Mouse (Mus musculus) thymus, postnatal 0 days (tissue): ENCODE data around the gene Rrp8. TPM values are rescaled to one million over a fixed set of nuclear protein-coding genes. Genes with fewer than 3 reads are reported as not detected.

Experiments
- DNase-seq: peaks from one replicate; pipeline ENCODE4 v3.0.0-alpha.2; 2015; ENCODE audit warnings: low spot score
- polyA plus RNA-seq: library from polyadenylated mRNA; unstranded; fragments of >200 nt; fragmentation: Nextera tagmentation; extraction: Ambion mirVana; gene quantifications from 2 replicates; pipeline ENCODE4 v1.2.1, GENCODE M21; 2015

The Rrp8 gene
- polyA plus RNA-seq, 1 experiment from 2014 or later = 45.8 TPM

- DNase-seq = no peak
Observed at GRCm38 (mm10) chr7:105703816-105704215, 33.4 kb downstream of the Rrp8 start.

- no peak for DNase-seq
Observed at GRCm38 (mm10) chr7:105703184-105703583, 34.0 kb downstream of the Rrp8 start.

GRCm38 (mm10) chr7:105690875-105691274 lies 46.3 kb downstream of the Rrp8 start:
- DNase-seq = no peak

GRCm38 (mm10) chr7:105685541-105686197 lies 51.5 kb downstream of the Rrp8 start:
- no peak for DNase-seq

Other genes starting within 250 kb of the Rrp8 start
- 24.3 and 25.6 TPM in 2 replicates for gene Smpd1, start 183.0 kb downstream of the Rrp8 start, polyA plus RNA-seq
- gene Apbb1, start 155.7 kb downstream of the Rrp8 start, polyA plus RNA-seq = 6.5 and 7.7 TPM in 2 replicates
- 0.35 and 0.74 TPM in 2 replicates for gene Hpx, start 137.2 kb downstream of the Rrp8 start, polyA plus RNA-seq
- gene Trim3, start 103.8 kb downstream of the Rrp8 start, polyA plus RNA-seq = 4.2 TPM in 2 replicates
- 273 and 277 TPM in 2 replicates for gene Timm10b, start 97.3 kb downstream of the Rrp8 start, polyA plus RNA-seq
- 43.3 and 46.4 TPM in 2 replicates for gene Arfip2, start 97.0 kb downstream of the Rrp8 start, polyA plus RNA-seq
- gene Gm45799, start 96.8 kb downstream of the Rrp8 start, polyA plus RNA-seq = 65.0 and 66.0 TPM in 2 replicates
- 0.37 and 0.61 TPM in 2 replicates for gene Dnhd1, start 86.6 kb downstream of the Rrp8 start, polyA plus RNA-seq
- gene Ilk, start 793 bp downstream of the Rrp8 start, polyA plus RNA-seq = 206 and 210 TPM in 2 replicates
- 206 and 214 TPM in 2 replicates for gene Taf10, start 7.0 kb upstream of the Rrp8 start, polyA plus RNA-seq
- gene Tpp1, start 14.8 kb upstream of the Rrp8 start, polyA plus RNA-seq = 51.8 and 57.2 TPM in 2 replicates
- 0.32 and 0.36 TPM in 2 replicates for gene Dchs1, start 50.3 kb upstream of the Rrp8 start, polyA plus RNA-seq
- 352 and 373 TPM in 2 replicates for gene Mrpl17, start 73.7 kb upstream of the Rrp8 start, polyA plus RNA-seq
- 1.2 and 3.2 TPM in 2 replicates for gene Gm4070, start 216.6 kb upstream of the Rrp8 start, polyA plus RNA-seq